Mouse (Mus musculus) ES-Bruce4 (cell line): ENCODE data around the gene Erp27. TPM values are rescaled to one million over a fixed set of nuclear protein-coding genes. Genes with fewer than 3 reads are reported as not detected.

Experiments used
- H3K27ac ChIP-seq: 2 replicates; pipeline ENCODE4 v1.5.1; 2012; ENCODE audit warnings: low read length, inconsistent platforms; ENCODE audit not compliant: insufficient read depth
- H3K27me3 ChIP-seq: 2 replicates; pipeline ENCODE4 v1.6.1; 2012; ENCODE audit warnings: mild to moderate bottlenecking, low read length, inconsistent platforms; ENCODE audit not compliant: control insufficient read depth, poor library complexity, insufficient read depth, severe bottlenecking
- H3K36me3 ChIP-seq: 2 replicates; pipeline ENCODE4 v1.6.1; 2012; ENCODE audit warnings: inconsistent platforms, mild to moderate bottlenecking, low read length, moderate library complexity; ENCODE audit not compliant: control insufficient read depth, poor library complexity, insufficient read depth, severe bottlenecking
- H3K4me1 ChIP-seq: one replicate; pipeline ENCODE4 v1.8.1; 2011; ENCODE audit warnings: low read length; ENCODE audit not compliant: control insufficient read depth, insufficient read depth
- H3K4me3 ChIP-seq: 2 replicates; pipeline ENCODE4 v1.5.1; 2011; ENCODE audit warnings: low read depth, mild to moderate bottlenecking, low read length
- H3K9ac ChIP-seq: 2 replicates; pipeline ENCODE4 v1.6.1; 2012; ENCODE audit warnings: low read depth, mild to moderate bottlenecking, inconsistent platforms; ENCODE audit not compliant: poor library complexity, severe bottlenecking
- H3K9me3 ChIP-seq: replicated peaks from 2 replicates; pipeline ENCODE4 v1.6.1; 2012; ENCODE audit warnings: mild to moderate bottlenecking, low read length, inconsistent platforms; ENCODE audit not compliant: control insufficient read depth, poor library complexity, insufficient read depth, severe bottlenecking
- CTCF ChIP-seq: IDR thresholded peaks from one replicate; pipeline ENCODE4 v1.8.1; 2011; ENCODE audit warnings: low read depth, low read length
- EP300 ChIP-seq: IDR thresholded peaks from 2 replicates; pipeline ENCODE4 v1.6.1; 2011; ENCODE audit warnings: low read depth, low read length; ENCODE audit not compliant: insufficient read depth
- POLR2A ChIP-seq: IDR thresholded peaks from one replicate; pipeline ENCODE4 v1.8.1; 2011; ENCODE audit warnings: low read length; ENCODE audit not compliant: insufficient read depth
- polyA plus RNA-seq: library from polyadenylated mRNA; stranded (reverse); fragments of >200 nt; gene quantifications from 2 replicates; pipeline ENCODE4 v1.2.4, GENCODE M21; 2011; ENCODE audit warnings: low read depth; ENCODE audit not compliant: missing spikeins, insufficient read depth, insufficient read length

Erp27 gene
- polyA plus RNA-seq, 1 experiment, result not detected

DNA sequence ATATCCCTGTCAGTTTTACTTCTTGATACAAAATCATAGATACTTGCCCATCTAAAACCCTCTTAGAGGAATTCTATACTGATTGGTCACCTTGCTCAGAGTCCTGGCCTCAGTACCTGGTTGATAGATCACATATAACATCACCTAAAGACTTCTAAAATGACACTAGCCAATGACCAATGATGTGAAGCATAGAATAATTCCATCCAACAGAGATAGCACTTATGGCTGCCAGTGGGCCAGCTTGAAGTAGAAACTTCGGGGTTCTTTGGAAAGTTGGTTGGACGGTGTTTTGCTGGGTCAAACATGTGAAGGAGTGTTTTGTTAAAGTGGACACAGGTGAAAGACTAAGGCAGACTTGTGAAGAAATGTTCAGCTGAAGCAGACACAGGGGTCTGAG is 28.2 kb upstream of the Erp27 start:
- H3K27me3 ChIP-seq, result no peaks in the 10 kb centered on the region
- H3K4me3 ChIP-seq, result no peak overlapping the region
- H3K9me3 ChIP-seq, result no peaks in the 10 kb centered on the region
- TF ChIP-seq EP300, result no peak
- TF ChIP-seq CTCF, result no peak
- no peak for TF ChIP-seq POLR2A
- no peak overlapping the region for H3K27ac ChIP-seq
- H3K4me1 ChIP-seq, result no peaks in the 10 kb centered on the region
- H3K36me3 ChIP-seq, result no peaks in the 10 kb centered on the region
- H3K9ac ChIP-seq, result no peak overlapping the region

DNA sequence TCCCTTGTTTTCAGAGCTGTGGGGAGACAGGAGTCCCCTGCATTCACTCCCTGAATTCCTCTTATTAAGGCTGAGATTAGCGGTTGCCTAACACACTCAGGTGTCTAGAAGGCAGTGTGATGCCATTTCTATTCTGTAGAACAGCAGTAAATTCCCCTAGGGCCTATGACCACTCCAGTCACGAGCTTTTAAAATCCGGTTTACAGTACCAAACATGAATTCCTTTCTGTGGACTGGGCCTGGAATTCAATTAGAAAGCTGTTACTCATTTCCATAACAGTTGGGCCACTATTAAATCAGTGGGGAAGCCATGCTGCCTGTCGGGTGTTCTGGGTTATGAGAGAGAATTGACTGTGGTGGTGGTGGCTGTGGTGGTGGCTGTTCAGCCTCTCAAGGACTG is 25.7 kb upstream of the Erp27 start:
- no peaks in the 10 kb centered on the region for H3K4me1 ChIP-seq
- H3K9me3 ChIP-seq, result no peaks in the 10 kb centered on the region
- TF ChIP-seq EP300, result no peak
- TF ChIP-seq CTCF, result no peak
- TF ChIP-seq POLR2A, result no peak
- H3K36me3 ChIP-seq, result no peaks in the 10 kb centered on the region
- no peaks in the 10 kb centered on the region for H3K27me3 ChIP-seq
- no peak overlapping the region for H3K27ac ChIP-seq
- H3K9ac ChIP-seq, result no peak overlapping the region
- no peak overlapping the region for H3K4me3 ChIP-seq

DNA sequence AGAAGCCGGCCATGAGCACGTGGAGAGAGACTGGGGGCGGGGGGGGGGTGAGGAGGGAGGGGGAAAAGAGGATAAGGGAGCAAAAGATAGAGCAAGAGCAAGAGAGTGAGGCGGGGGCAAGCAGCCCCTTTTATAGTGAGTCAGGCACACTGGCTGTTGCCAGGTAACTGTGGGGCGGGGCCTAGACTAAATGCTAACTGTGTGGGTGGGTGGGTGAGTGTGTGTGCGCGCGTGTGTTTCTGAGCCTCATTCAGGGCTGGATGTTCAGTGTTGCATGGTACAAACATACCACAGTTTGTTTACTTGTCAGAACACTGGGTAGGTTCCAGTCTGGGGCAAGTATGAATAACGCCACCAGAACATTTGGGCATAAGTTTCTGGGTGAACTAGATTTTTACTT is 25.0 kb upstream of the Erp27 start:
- Histone ChIP-seq H3K27me3 (no peaks in the 10 kb centered on the region), H3K36me3 (no peaks in the 10 kb centered on the region), H3K27ac (no peak overlapping the region), H3K4me1 (no peaks in the 10 kb centered on the region), H3K9ac (no peak overlapping the region), H3K4me3 (no peak overlapping the region), H3K9me3 (no peaks in the 10 kb centered on the region)
- TF ChIP-seq POLR2A, result no peak
- no peak for TF ChIP-seq CTCF
- TF ChIP-seq EP300, result no peak

DNA sequence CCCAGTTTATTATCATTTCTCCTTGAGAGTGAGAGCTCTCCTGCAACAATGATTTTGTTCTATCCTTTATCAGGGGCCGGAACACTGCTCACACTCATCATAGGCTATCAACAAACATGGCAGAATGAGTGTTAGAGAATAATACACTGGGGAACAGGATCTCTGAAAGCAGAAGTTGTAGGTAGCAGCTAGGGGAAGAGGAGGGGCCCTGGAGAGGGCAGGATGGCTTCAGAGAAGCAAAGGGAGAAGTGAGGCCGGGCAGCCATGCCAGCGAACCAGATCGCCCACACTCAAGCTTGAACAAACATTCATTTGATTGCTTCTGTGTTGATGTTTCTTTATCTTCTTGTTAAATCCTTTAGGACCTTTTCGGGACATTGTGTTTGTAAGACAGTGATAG is 24.3 kb upstream of the Erp27 start:
- no peak overlapping the region for H3K9ac ChIP-seq
- no peaks in the 10 kb centered on the region for H3K36me3 ChIP-seq
- H3K4me1 ChIP-seq, result peaks cover 2% of the 10 kb centered on the region
- H3K27me3 ChIP-seq, result no peaks in the 10 kb centered on the region
- no peak overlapping the region for H3K27ac ChIP-seq
- no peaks in the 10 kb centered on the region for H3K9me3 ChIP-seq
- no peak for TF ChIP-seq EP300
- no peak for TF ChIP-seq POLR2A
- no peak overlapping the region for H3K4me3 ChIP-seq

DNA sequence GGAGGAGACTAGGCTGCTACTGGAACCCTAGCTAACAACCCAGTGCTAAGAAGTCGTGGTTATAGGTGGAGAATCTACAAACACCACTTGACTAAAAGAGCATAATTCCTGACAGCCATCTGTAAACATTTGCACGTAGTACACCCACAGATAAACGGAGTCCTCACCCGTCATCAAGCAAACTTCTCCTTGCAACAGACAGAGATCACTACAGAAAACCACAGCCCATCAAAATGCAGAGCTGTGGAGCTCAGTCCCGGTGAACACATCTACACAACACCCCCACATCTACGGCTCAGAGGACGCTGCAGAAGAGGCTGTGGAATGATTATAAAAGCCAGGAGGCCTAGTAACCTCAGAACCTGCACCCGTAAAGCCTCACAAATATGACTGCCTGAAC is 22.5 kb upstream of the Erp27 start:
- Histone ChIP-seq H3K4me1 (peaks cover 2% of the 10 kb centered on the region), H3K36me3 (no peaks in the 10 kb centered on the region), H3K9ac (no peak overlapping the region), H3K27me3 (no peaks in the 10 kb centered on the region), H3K27ac (no peak overlapping the region), H3K9me3 (no peaks in the 10 kb centered on the region; the same call in 1 of the 2 replicates), H3K4me3 (no peak overlapping the region)
- TF ChIP-seq POLR2A, result no peak
- TF ChIP-seq CTCF, result no peak

DNA sequence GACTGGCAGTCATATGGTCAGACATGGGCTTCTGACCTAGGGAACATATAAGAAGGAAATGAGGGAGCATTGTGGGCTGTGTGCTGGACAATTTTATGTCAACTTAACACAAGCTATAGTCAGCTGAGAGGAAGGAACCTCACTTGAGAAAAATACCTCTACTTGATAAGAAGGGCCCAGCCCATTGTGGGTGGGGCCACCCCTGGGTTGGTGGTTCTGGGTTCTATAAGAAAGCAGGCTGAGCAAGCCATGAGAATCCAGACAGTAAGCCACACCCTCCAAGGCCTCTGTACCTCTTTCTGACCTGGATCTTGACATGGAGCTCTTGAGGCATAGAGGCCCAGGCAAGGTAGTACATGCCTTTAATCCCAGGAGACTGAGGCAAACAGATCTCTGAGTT is 21.4 kb upstream of the Erp27 start:
- no peaks in the 10 kb centered on the region; the same call in 1 of the 2 replicates for H3K9me3 ChIP-seq
- TF ChIP-seq CTCF, result no peak
- no peak for TF ChIP-seq POLR2A
- TF ChIP-seq EP300, result no peak
- no peaks in the 10 kb centered on the region for H3K27me3 ChIP-seq
- peaks cover 2% of the 10 kb centered on the region for H3K4me1 ChIP-seq
- H3K4me3 ChIP-seq, result no peak overlapping the region
- no peak overlapping the region for H3K9ac ChIP-seq
- H3K27ac ChIP-seq, result no peak overlapping the region
- H3K36me3 ChIP-seq, result no peaks in the 10 kb centered on the region

DNA sequence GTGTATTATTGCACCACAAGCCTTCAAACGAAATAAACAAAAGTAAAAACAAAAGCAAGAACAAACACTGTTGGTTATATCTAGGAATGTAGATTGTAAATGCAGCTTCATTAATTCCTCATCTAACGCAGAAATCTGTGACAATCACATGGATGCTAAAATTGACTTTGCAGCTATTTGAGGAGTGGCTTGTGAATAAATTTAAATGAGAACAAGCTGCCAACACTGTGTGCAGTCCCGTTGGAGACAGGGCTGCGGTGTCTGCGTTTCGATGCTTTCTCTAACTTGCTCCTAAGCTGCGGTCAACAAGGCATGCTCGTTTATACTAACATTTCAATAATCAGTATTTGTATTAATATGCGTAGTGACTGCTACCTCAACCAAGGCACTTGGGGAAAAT is 20.3 kb upstream of the Erp27 start:
- Histone ChIP-seq H3K4me1 (peaks cover 2% of the 10 kb centered on the region), H3K9ac (no peak overlapping the region), H3K36me3 (no peaks in the 10 kb centered on the region), H3K27ac (no peak overlapping the region), H3K9me3 (no peaks in the 10 kb centered on the region; the same call in 1 of the 2 replicates), H3K27me3 (no peaks in the 10 kb centered on the region), H3K4me3 (no peak overlapping the region)
- TF ChIP-seq POLR2A (no peak), EP300 (no peak), CTCF (no peak)
